Mouse (Mus musculus) lung, postnatal 25 days (tissue): Measurements from ENCODE around the gene Znrd1as.

Experiments used
- DNase-seq: peaks from one replicate; pipeline ENCODE4 v3.0.0; 2022; ENCODE audit warnings: low spot score

The Znrd1as gene

GRCm38 (mm10) chr17:36997033-36997735 is 38.8 kb downstream of the Znrd1as start:
- DNase-seq: peak; percentile 77

GRCm38 (mm10) chr17:36998477-36998876 is 40.1 kb downstream of the Znrd1as start:
- no peak for DNase-seq

- DNase-seq: no peak
These were observed 42.5 kb downstream of the Znrd1as start, which contains the start of gene Zfp57 for GRCm38 (mm10) chr17:37000863-37001262. Gene Zfp57, plus strand, starts transcription at chr17:37001163.

- peak; percentile 80 for DNase-seq
These were observed 44.3 kb downstream of the Znrd1as start for GRCm38 (mm10) chr17:37002364-37003330.

GRCm38 (mm10) chr17:37003366-37003765 is 45.0 kb downstream of the Znrd1as start:
- DNase-seq: no peak

- no peak for DNase-seq
These were observed 49.8 kb downstream of the Znrd1as start for GRCm38 (mm10) chr17:37008161-37008560.

- DNase-seq: no peak
These were observed 51.2 kb downstream of the Znrd1as start for GRCm38 (mm10) chr17:37009460-37010042.

- no peak for DNase-seq
These were observed 53.3 kb downstream of the Znrd1as start for GRCm38 (mm10) chr17:37011719-37012118.

GRCm38 (mm10) chr17:37012141-37012540 is 53.7 kb downstream of the Znrd1as start:
- DNase-seq: no peak
